ENCODE assay signal across 23 mouse cellular contexts in genomic region chr10:5871081-5871480, GRCm38 (mm10). TPM values are rescaled to one million over a fixed set of nuclear protein-coding genes. Genes with fewer than 3 reads are reported as not detected.
DNase-seq lines count a peak whose midpoint lies in the region; ATAC-seq and TF ChIP-seq lines count a peak whose summit lies in the region.
"Had no signal": no experiment of that assay in that cellular context is flagged by ENCODE, and none has a peak within 500 bp of the region (broad histone marks: within the 10 kb centered on the region; RNA-seq: fewer than 3 reads in every experiment).

No protein-coding gene starts in this region.

- H3K9ac ChIP-seq in intestine, embryonic 15.5 days, result no peak overlapping the region
- no peak overlapping the region for H3K9ac ChIP-seq in intestine, embryonic 16.5 days (ENCODE audit: low read depth, low read length)
- H3K9ac ChIP-seq in lung, embryonic 14.5 days, result no peak overlapping the region
- H3K9ac ChIP-seq in stomach, embryonic 15.5 days, result no peak overlapping the region
- no peak overlapping the region for H3K9ac ChIP-seq in stomach, postnatal 0 days (ENCODE audit: low read length)
- H3K9ac ChIP-seq: embryonic facial prominence, embryonic 12.5 days; forebrain, embryonic 13.5 days had no signal

- 0 out of 2 replicates have a peak, but pooled peaks have one; percentile 23 for ATAC-seq in intestine, embryonic 15.5 days
- no peak for ATAC-seq in intestine, embryonic 16.5 days
- ATAC-seq in lung, embryonic 14.5 days (ENCODE audit: insufficient read depth), result no peak
- ATAC-seq in stomach, embryonic 15.5 days (ENCODE audit: insufficient read depth, low FRiP score, low read depth), result peak; percentile 78; the same call in 1 of the 2 replicates
- ATAC-seq in stomach, postnatal 0 days (ENCODE audit: low FRiP score, low TSS enrichment), result no peak
- ATAC-seq: activated CD4-positive, CD25-positive, alpha-beta regulatory T cell, adult 4 months; CD4-positive, CD25-positive, alpha-beta regulatory T cell, adult 4 months; forebrain, embryonic 13.5 days; Patski had no signal

- no peak for TF ChIP-seq EP300 in stomach, postnatal 0 days (optimal IDR thresholded peaks at IDR 0.05)

- H3K27ac ChIP-seq in intestine, embryonic 15.5 days, result no peak overlapping the region
- no peak overlapping the region for H3K27ac ChIP-seq in intestine, embryonic 16.5 days (ENCODE audit: low read length)
- H3K27ac ChIP-seq in lung, embryonic 14.5 days (ENCODE audit: low read depth), result no peak overlapping the region
- no peak overlapping the region for H3K27ac ChIP-seq in stomach, embryonic 15.5 days
- H3K27ac ChIP-seq in stomach, postnatal 0 days (replicated peaks), result no peak overlapping the region
- H3K27ac ChIP-seq: embryonic facial prominence, embryonic 10.5 days; embryonic facial prominence, embryonic 12.5 days; forebrain, embryonic 13.5 days had no signal

- H3K36me3 ChIP-seq in intestine, embryonic 15.5 days, result no peaks in the 10 kb centered on the region
- H3K36me3 ChIP-seq in intestine, embryonic 16.5 days (ENCODE audit: control insufficient read depth, insufficient read depth, low read length), result no peaks in the 10 kb centered on the region
- H3K36me3 ChIP-seq in lung, embryonic 14.5 days (ENCODE audit: insufficient read depth), result no peaks in the 10 kb centered on the region
- H3K36me3 ChIP-seq in stomach, embryonic 15.5 days, result no peaks in the 10 kb centered on the region
- H3K36me3 ChIP-seq in stomach, postnatal 0 days (ENCODE audit: control insufficient read depth, insufficient read depth, low read length), result no peaks in the 10 kb centered on the region
- H3K36me3 ChIP-seq: embryonic facial prominence, embryonic 10.5 days; embryonic facial prominence, embryonic 12.5 days; G1E had no signal

- DNase-seq in lung, embryonic 14.5 days, result peak; percentile 11
- DNase-seq in lung, postnatal 36 days, result no peak
- no peak for DNase-seq in stomach, postnatal 0 days (ENCODE audit: low spot score)
- no peak for DNase-seq in spleen, postnatal 10 days (ENCODE audit: low spot score in 2 of 2)
- DNase-seq: adrenal gland, adult 8-10 months; adrenal gland, postnatal 14 days; adrenal gland, postnatal 36 days; B cell, adult 2 months; cerebellum, adult 11-12 months; cerebellum, adult 2 months; cerebellum, adult 9-10 months; cerebellum, postnatal 10 days; cerebellum, postnatal 25 days had no signal

- TF ChIP-seq CTCF in lung, embryonic 14.5 days (IDR thresholded peaks at IDR 0.05; ENCODE audit: low read depth), result no peak
- TF ChIP-seq CTCF in stomach, postnatal 0 days (IDR thresholded peaks at IDR 0.05; ENCODE audit: low read depth), result no peak

- H3K27me3 ChIP-seq in intestine, embryonic 15.5 days (replicated peaks), result no peaks in the 10 kb centered on the region
- no peaks in the 10 kb centered on the region for H3K27me3 ChIP-seq in intestine, embryonic 16.5 days (replicated peaks; ENCODE audit: control insufficient read depth, insufficient read depth, low read length)
- no peaks in the 10 kb centered on the region for H3K27me3 ChIP-seq in lung, embryonic 14.5 days (ENCODE audit: insufficient read depth, low read length)
- no peaks in the 10 kb centered on the region for H3K27me3 ChIP-seq in stomach, embryonic 15.5 days (replicated peaks)
- no peaks in the 10 kb centered on the region for H3K27me3 ChIP-seq in stomach, postnatal 0 days (ENCODE audit: control insufficient read depth, insufficient read depth, low read length)
- H3K27me3 ChIP-seq: embryonic facial prominence, embryonic 12.5 days; forebrain, embryonic 13.5 days; Patski had no signal

- H3K4me1 ChIP-seq in intestine, embryonic 15.5 days (replicated peaks), result no peaks in the 10 kb centered on the region
- no peaks in the 10 kb centered on the region for H3K4me1 ChIP-seq in intestine, embryonic 16.5 days (ENCODE audit: control insufficient read depth, insufficient read depth, low read length)
- H3K4me1 ChIP-seq in lung, embryonic 14.5 days (ENCODE audit: insufficient read depth), result no peaks in the 10 kb centered on the region
- H3K4me1 ChIP-seq in stomach, embryonic 15.5 days, result no peaks in the 10 kb centered on the region
- H3K4me1 ChIP-seq in stomach, postnatal 0 days (replicated peaks; ENCODE audit: control insufficient read depth, insufficient read depth), result no peaks in the 10 kb centered on the region
- H3K4me1 ChIP-seq: embryonic facial prominence, embryonic 10.5 days; embryonic facial prominence, embryonic 12.5 days had no signal

- H3K4me3 ChIP-seq in intestine, embryonic 15.5 days (replicated peaks), result no peak overlapping the region
- H3K4me3 ChIP-seq in intestine, embryonic 16.5 days (ENCODE audit: low read length), result no peak overlapping the region
- H3K4me3 ChIP-seq in lung, embryonic 14.5 days (ENCODE audit: low read depth, low read length), result no peak overlapping the region
- no peak overlapping the region for H3K4me3 ChIP-seq in stomach, embryonic 15.5 days (replicated peaks)
- H3K4me3 ChIP-seq in stomach, postnatal 0 days (ENCODE audit: low read depth, low read length), result no peak overlapping the region
- H3K4me3 ChIP-seq: embryonic facial prominence, embryonic 10.5 days; embryonic facial prominence, embryonic 12.5 days; forebrain, embryonic 13.5 days had no signal

- WGBS in intestine, embryonic 15.5 days, result 37% methylated on average over 4 of the region's 4 CpGs
- 42% methylated on average over 4 of the region's 4 CpGs for WGBS in intestine, embryonic 16.5 days
- WGBS in lung, embryonic 14.5 days, result 25% methylated on average over 4 of the region's 4 CpGs
- 35% methylated on average over 4 of the region's 4 CpGs for WGBS in stomach, embryonic 15.5 days
- 29% methylated on average over 4 of the region's 4 CpGs for WGBS in stomach, postnatal 0 days

- H3K4me2 ChIP-seq in intestine, embryonic 15.5 days (replicated peaks), result no peak overlapping the region
- no peak overlapping the region for H3K4me2 ChIP-seq in intestine, embryonic 16.5 days (ENCODE audit: low read depth, low read length)
- H3K4me2 ChIP-seq in lung, embryonic 14.5 days, result no peak overlapping the region
- H3K4me2 ChIP-seq in stomach, embryonic 15.5 days, result no peak overlapping the region
- H3K4me2 ChIP-seq in stomach, postnatal 0 days (replicated peaks; ENCODE audit: low read depth), result no peak overlapping the region
- H3K4me2 ChIP-seq: embryonic facial prominence, embryonic 12.5 days; forebrain, embryonic 13.5 days had no signal

- H3K9me3 ChIP-seq in intestine, embryonic 15.5 days, result no peaks in the 10 kb centered on the region
- no peaks in the 10 kb centered on the region for H3K9me3 ChIP-seq in intestine, embryonic 16.5 days (ENCODE audit: control insufficient read depth, low read length)
- no peaks in the 10 kb centered on the region for H3K9me3 ChIP-seq in lung, embryonic 14.5 days (ENCODE audit: low read depth, low read length)
- H3K9me3 ChIP-seq in stomach, embryonic 15.5 days, result no peaks in the 10 kb centered on the region
- H3K9me3 ChIP-seq in stomach, postnatal 0 days (ENCODE audit: control insufficient read depth, low read length), result no peaks in the 10 kb centered on the region
- H3K9me3 ChIP-seq: embryonic facial prominence, embryonic 10.5 days; embryonic facial prominence, embryonic 12.5 days; forebrain, embryonic 13.5 days; G1E had no signal

RNA-seq across cellular contexts. Expression of gene Mtrf1l, which starts 47.4 kb away (rescaled TPM):
- 14.7 and 18.1 TPM in 2 replicates for polyA plus RNA-seq in intestine, embryonic 15.5 days (2015; fragmentation: Nextera tagmentation; extraction: Ambion mirVana)
- 11.9 and 12.5 TPM in 2 replicates for polyA plus RNA-seq in intestine, embryonic 16.5 days (2015; fragmentation: Nextera tagmentation; extraction: Ambion mirVana)
- polyA plus RNA-seq in lung, embryonic 14.5 days (2014; fragmentation: Nextera tagmentation; extraction: Ambion mirVana), result 17.8 and 19.0 TPM in 2 replicates
- 16.3 and 17.8 TPM in 2 replicates for polyA plus RNA-seq in stomach, embryonic 15.5 days (2015; fragmentation: Nextera tagmentation; extraction: Ambion mirVana)
- polyA plus RNA-seq in stomach, postnatal 0 days (2015; fragmentation: Nextera tagmentation; extraction: Ambion mirVana), result 8.4 and 10.0 TPM in 2 replicates

RNA-seq across cellular contexts. Expression of gene Rgs17, which starts 51.1 kb away (rescaled TPM):
- polyA plus RNA-seq in intestine, embryonic 15.5 days (2015; fragmentation: Nextera tagmentation; extraction: Ambion mirVana), result 1.9 and 2.5 TPM in 2 replicates
- polyA plus RNA-seq in intestine, embryonic 16.5 days (2015; fragmentation: Nextera tagmentation; extraction: Ambion mirVana), result 0.98 and 1.6 TPM in 2 replicates
- 0.53 and 0.73 TPM in 2 replicates for polyA plus RNA-seq in lung, embryonic 14.5 days (2014; fragmentation: Nextera tagmentation; extraction: Ambion mirVana)
- polyA plus RNA-seq in stomach, embryonic 15.5 days (2015; fragmentation: Nextera tagmentation; extraction: Ambion mirVana), result 4.4 and 5.4 TPM in 2 replicates
- polyA plus RNA-seq in stomach, postnatal 0 days (2015; fragmentation: Nextera tagmentation; extraction: Ambion mirVana), result 2.3 and 2.6 TPM in 2 replicates
- polyA plus RNA-seq: activated CD4-positive, CD25-positive, alpha-beta regulatory T cell, adult 4 months; G1E had no signal

Comparison
In these comparisons a context has a peak if more than half of its experiments do, and no peak if none do; other contexts are left out.
1. ATAC-seq: peak in intestine, embryonic 15.5 days (single experiment) and stomach, embryonic 15.5 days (single experiment); none in intestine, embryonic 16.5 days (single experiment), lung, embryonic 14.5 days (single experiment) and stomach, postnatal 0 days (single experiment).